Mouse (Mus musculus) neutrophil, adult 83 days (primary cell): Measurements from ENCODE around the gene Mkrn2. TPM values are rescaled to one million over a fixed set of nuclear protein-coding genes. Genes with fewer than 3 reads are reported as not detected.

Source experiments
- total RNA-seq, 2 experiments: library from RNA; stranded (reverse); gene quantifications; one replicate each; pipeline ENCODE4 v1.2.4; 2023

Mkrn2 gene
- 10 to 100 TPM; 15.6 to 16.1 TPM for total RNA-seq

GRCm38 (mm10) chr6:115601715-115602523 lies at the start of gene Mkrn2:
Gene Mkrn2 (plus strand): TSS chr6:115601902.

GRCm38 (mm10) chr6:115592458-115592857 lies 9.2 kb upstream of the Mkrn2 start, which contains the start of gene Mkrn2os:
Gene Mkrn2os (minus strand): TSS chr6:115592576.

Other genes starting within 250 kb of the Mkrn2 start
- gene Pparg, start 241.0 kb upstream of the Mkrn2 start, total RNA-seq = 1 to 10 TPM; 1.7 to 2.7 TPM
- 1 to 10 TPM; 3.1 to 3.7 TPM for gene Tsen2, start 57.2 kb upstream of the Mkrn2 start, total RNA-seq
- gene Mkrn2os, start 9.3 kb upstream of the Mkrn2 start, total RNA-seq = not detected
- gene Raf1, start 74.7 kb downstream of the Mkrn2 start, total RNA-seq = 100 to 1,000 TPM; 198 to 251 TPM
- gene Tmem40, start 160.5 kb downstream of the Mkrn2 start, total RNA-seq = 10 to 100 TPM; 47.4 to 54.0 TPM
- gene Cand2, start 172.6 kb downstream of the Mkrn2 start, total RNA-seq = under 1 TPM; 0.35 to 0.64 TPM
- 1,000 to 10,000 TPM in 1 of 2 experiments, 100 to 1,000 TPM in 1; 966 to 1,110 TPM for gene Rpl32, start 206.8 kb downstream of the Mkrn2 start, total RNA-seq
- under 1 TPM; 0.13 to 0.44 TPM for gene Efcab12, start 236.5 kb downstream of the Mkrn2 start, total RNA-seq